Mouse (Mus musculus): ENCODE results near the gene Ebf1.

Ebf1 gene

GRCm38 (mm10) chr11:44777331-44778310 lies 160.5 kb downstream of the Ebf1 start:
- DNase-seq (ENCODE audit: low read depth, low spot score): no peak

GRCm38 (mm10) chr11:44779030-44779429 lies 161.9 kb downstream of the Ebf1 start:
- DNase-seq (ENCODE audit: low read depth, low spot score): peak; percentile 53

GRCm38 (mm10) chr11:44784255-44785029 lies 167.3 kb downstream of the Ebf1 start:
- no peak for DNase-seq (ENCODE audit: low read depth, low spot score)

GRCm38 (mm10) chr11:44785063-44785462 lies 167.9 kb downstream of the Ebf1 start:
- no peak for DNase-seq (ENCODE audit: low read depth, low spot score)

- peak; percentile 36 for DNase-seq (ENCODE audit: low read depth, low spot score)
Observed at GRCm38 (mm10) chr11:44785479-44785878, 168.4 kb downstream of the Ebf1 start.

- no peak for DNase-seq (ENCODE audit: low read depth, low spot score)
Observed at GRCm38 (mm10) chr11:44788003-44788402, 170.9 kb downstream of the Ebf1 start.

- DNase-seq (ENCODE audit: low read depth, low spot score): no peak
Observed at GRCm38 (mm10) chr11:44792816-44793215, 175.7 kb downstream of the Ebf1 start.

- no peak for DNase-seq (ENCODE audit: low read depth, low spot score)
Observed at GRCm38 (mm10) chr11:44794883-44795282, 177.8 kb downstream of the Ebf1 start.

GRCm38 (mm10) chr11:44795767-44796166 lies 178.7 kb downstream of the Ebf1 start:
- no peak for DNase-seq (ENCODE audit: low read depth, low spot score)

- no peak for DNase-seq (ENCODE audit: low read depth, low spot score)
Observed at GRCm38 (mm10) chr11:44798270-44798669, 181.2 kb downstream of the Ebf1 start.

GRCm38 (mm10) chr11:44804046-44804445 lies 186.9 kb downstream of the Ebf1 start:
- DNase-seq (ENCODE audit: low read depth, low spot score): no peak

GRCm38 (mm10) chr11:44806589-44806988 lies 189.5 kb downstream of the Ebf1 start:
- DNase-seq (ENCODE audit: low read depth, low spot score): no peak

GRCm38 (mm10) chr11:44808855-44809546 lies 191.9 kb downstream of the Ebf1 start:
- no peak for DNase-seq (ENCODE audit: low read depth, low spot score)

- no peak for DNase-seq (ENCODE audit: low read depth, low spot score)
Observed at GRCm38 (mm10) chr11:44811007-44811406, 193.9 kb downstream of the Ebf1 start.

- DNase-seq (ENCODE audit: low read depth, low spot score): peak; percentile 68
Observed at GRCm38 (mm10) chr11:44812193-44812746, 195.2 kb downstream of the Ebf1 start.

- no peak for DNase-seq (ENCODE audit: low read depth, low spot score)
Observed at GRCm38 (mm10) chr11:44813534-44813933, 196.4 kb downstream of the Ebf1 start.

- peak; percentile 33 for DNase-seq (ENCODE audit: low read depth, low spot score)
Observed at GRCm38 (mm10) chr11:44814847-44815246, 197.7 kb downstream of the Ebf1 start.

GRCm38 (mm10) chr11:44815991-44816390 lies 198.9 kb downstream of the Ebf1 start:
- no peak for DNase-seq (ENCODE audit: low read depth, low spot score)

GRCm38 (mm10) chr11:44822312-44822711 lies 205.2 kb downstream of the Ebf1 start:
- DNase-seq (ENCODE audit: low read depth, low spot score): no peak

- no peak for DNase-seq (ENCODE audit: low read depth, low spot score)
Observed at GRCm38 (mm10) chr11:44832227-44832939, 215.3 kb downstream of the Ebf1 start.

- DNase-seq (ENCODE audit: low read depth, low spot score): no peak
Observed at GRCm38 (mm10) chr11:44832940-44833254, 215.8 kb downstream of the Ebf1 start.
